Mouse (Mus musculus) cerebellum, adult 2 months (tissue): Measurements from ENCODE around the gene Zfhx2.

Source experiments
- CTCF ChIP-seq: fragments of 200-500 bp; IDR thresholded peaks from 2 replicates; pipeline ENCODE4 v1.5.1; 2011; ENCODE audit warnings: low read depth, mild to moderate bottlenecking, control low read depth, low read length, moderate library complexity, borderline replicate concordance; ENCODE audit not compliant: insufficient read depth
- POLR2A ChIP-seq: fragments of 200-500 bp; IDR thresholded peaks from 2 replicates; pipeline ENCODE4 v1.6.1; 2011; ENCODE audit warnings: low read length, control low read depth, borderline replicate concordance; ENCODE audit not compliant: insufficient read depth

DNA sequence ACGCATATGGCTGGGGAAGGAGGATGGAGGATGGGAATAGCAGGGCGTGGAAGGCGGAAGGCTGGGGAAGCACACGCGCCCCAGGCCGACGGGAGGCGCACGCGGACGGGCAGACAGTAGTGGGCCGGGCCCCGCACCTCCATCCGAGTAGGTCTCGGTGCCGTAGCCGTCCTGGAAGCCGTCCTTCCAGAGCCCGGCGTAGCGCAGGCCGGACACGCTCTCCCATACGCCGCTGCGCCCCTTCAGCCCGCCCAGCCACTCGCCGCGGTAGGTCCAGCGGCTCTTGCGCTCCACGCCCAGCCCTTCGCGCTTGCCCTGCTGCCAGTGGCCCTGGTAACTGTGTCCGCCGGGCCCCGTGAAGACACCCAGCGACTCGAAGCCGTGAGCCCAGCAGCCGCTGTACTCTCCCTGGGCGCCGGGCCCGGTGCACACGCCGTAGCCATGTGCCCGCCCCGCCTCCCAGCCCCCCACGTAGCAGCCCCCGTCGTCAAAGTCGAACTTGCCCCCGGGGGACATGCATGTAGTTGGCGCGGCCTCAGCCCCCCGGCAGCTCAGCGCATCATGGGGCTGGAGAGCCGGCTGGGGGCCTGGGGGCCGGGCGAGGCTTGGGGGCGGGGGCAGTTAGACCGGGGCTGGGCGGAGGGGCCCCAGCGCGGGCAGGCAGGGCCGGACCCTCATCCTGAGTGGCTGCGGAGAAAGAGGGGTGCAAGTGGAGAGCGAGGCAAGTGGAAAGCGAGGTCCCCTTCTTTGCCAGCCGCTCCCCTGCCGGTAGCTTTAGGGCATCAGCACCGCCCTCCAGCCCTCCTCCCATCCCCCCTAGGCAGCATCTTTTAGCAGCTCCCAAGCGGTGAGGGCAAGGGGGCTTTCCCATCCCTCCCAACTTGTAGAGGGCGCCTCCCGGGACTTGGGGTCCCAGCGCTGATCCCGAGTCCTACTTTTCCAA, 22.9 kb upstream of the Zfhx2 start:
- TF ChIP-seq CTCF (peak; percentile 39; the same call in 1 of the 2 replicates), POLR2A (0 out of 2 replicates have a peak, but pooled peaks have one; percentile 9)
